29 mouse cellular contexts compared by ENCODE assay signal in the genomic region with DNA sequence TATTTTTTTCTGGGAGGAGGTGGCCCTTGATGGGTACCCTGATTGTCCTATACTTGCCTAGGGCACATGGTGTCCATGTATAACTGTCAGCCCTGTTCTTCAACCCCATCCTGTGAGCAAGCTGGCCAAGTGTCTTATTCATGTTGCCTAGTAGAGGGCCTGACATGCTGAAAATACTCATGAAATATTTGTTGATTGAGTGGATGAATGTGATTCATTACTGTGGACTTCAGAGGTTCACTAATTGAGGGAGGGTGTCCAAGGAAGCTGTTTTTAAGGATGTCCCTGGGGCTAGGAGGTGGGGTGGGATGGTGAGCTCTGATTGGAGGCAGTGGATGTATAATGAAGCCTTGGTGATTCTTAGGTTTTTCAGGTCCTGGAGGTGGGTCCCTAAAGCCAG. TPM values are rescaled to one million over a fixed set of nuclear protein-coding genes. Genes with fewer than 3 reads are reported as not detected.
"Had no signal": no experiment of that assay in that cellular context is flagged by ENCODE, and none has a peak within 500 bp of the region (broad histone marks: within the 10 kb centered on the region; RNA-seq: fewer than 3 reads in every experiment).

A gene (plus strand): TSS at position 301 of the 400 bp plus-strand sequence.

- H3K36me3 ChIP-seq: heart, embryonic 10.5 days; heart, embryonic 12.5 days; hindbrain, embryonic 13.5 days; hindbrain, embryonic 15.5 days; kidney, embryonic 15.5 days; limb, embryonic 10.5 days; limb, embryonic 12.5 days had no signal

- H3K27me3 ChIP-seq: hindbrain, embryonic 15.5 days had no signal

- DNase-seq: gastrocnemius, adult 2 months; gastrocnemius, postnatal 10 days; gastrocnemius, postnatal 36 days; heart, adult 18-20 months; heart, postnatal 10 days; heart, postnatal 36 days; kidney, adult 11 months; kidney, adult 2 months; kidney, adult 9 months; kidney, postnatal 14 days; kidney, postnatal 4 days; layer of hippocampus, adult 9-11 months; layer of hippocampus, postnatal 36 days; liver had no signal

- H3K4me2 ChIP-seq: heart, embryonic 12.5 days; hindbrain, embryonic 13.5 days; hindbrain, embryonic 15.5 days; kidney, embryonic 15.5 days; limb, embryonic 12.5 days; liver, embryonic 11.5 days had no signal

- H3K9me3 ChIP-seq: heart, embryonic 10.5 days; heart, embryonic 12.5 days; hindbrain, embryonic 13.5 days; hindbrain, embryonic 15.5 days; kidney, embryonic 15.5 days; limb, embryonic 10.5 days; limb, embryonic 12.5 days had no signal

- H3K27ac ChIP-seq: gastrocnemius, adult 2 months; heart, embryonic 10.5 days; hindbrain, embryonic 13.5 days; hindbrain, embryonic 15.5 days; hindbrain, postnatal 0 days; kidney, embryonic 15.5 days; kidney, postnatal 0 days; limb, embryonic 10.5 days; limb, embryonic 12.5 days; liver, embryonic 14.5 days had no signal

- H3K4me3 ChIP-seq: gastrocnemius, adult 2 months; heart, embryonic 10.5 days; heart, embryonic 12.5 days; hindbrain, embryonic 13.5 days; hindbrain, embryonic 15.5 days; kidney, embryonic 15.5 days; limb, embryonic 10.5 days; limb, embryonic 12.5 days had no signal

- H3K4me1 ChIP-seq: heart, embryonic 10.5 days; heart, embryonic 12.5 days; hindbrain, embryonic 13.5 days; hindbrain, embryonic 15.5 days; kidney, embryonic 15.5 days; limb, embryonic 10.5 days; limb, embryonic 12.5 days had no signal

- H3K9ac ChIP-seq: heart, embryonic 12.5 days; hindbrain, embryonic 13.5 days; hindbrain, embryonic 15.5 days; kidney, embryonic 15.5 days; limb, embryonic 12.5 days; liver, embryonic 14.5 days had no signal

RNA-seq across cellular contexts. Expression of the gene that starts here (rescaled TPM):
- total RNA-seq: gastrocnemius, postnatal 10 days; hematopoietic stem cell, adult 5-6 weeks; hindbrain, postnatal 0 days had no signal
- polyA plus RNA-seq: heart, embryonic 10.5 days; heart, embryonic 14.5 days; hindbrain, embryonic 11.5 days; hindbrain, embryonic 13.5 days; hindbrain, embryonic 15.5 days; hindbrain, postnatal 0 days; intestine, embryonic 14.5 days; limb, embryonic 10.5 days; limb, embryonic 12.5 days; liver, embryonic 11.5 days; liver, embryonic 14.5 days had no signal
